Mouse (Mus musculus) induced T-regulatory cell, adult 2 months (primary cell): ENCODE measurements around the gene Plekhh2.

Experiments used
- DNase-seq: peaks from one replicate; pipeline ENCODE4 v3.0.0-alpha.2; 2012; ENCODE audit warnings: low read depth

Gene Plekhh2

GRCm38 (mm10) chr17:84644292-84645050, 132.8 kb downstream of the Plekhh2 start:
- DNase-seq: no peak

GRCm38 (mm10) chr17:84645119-84645518, 133.4 kb downstream of the Plekhh2 start:
- no peak for DNase-seq

- no peak for DNase-seq
Observed at GRCm38 (mm10) chr17:84645894-84646293, 134.2 kb downstream of the Plekhh2 start.

- DNase-seq: no peak
Observed at GRCm38 (mm10) chr17:84646477-84646876, 134.8 kb downstream of the Plekhh2 start.

- DNase-seq: no peak
Observed at GRCm38 (mm10) chr17:84647630-84648029, 135.9 kb downstream of the Plekhh2 start.

- DNase-seq: no peak
Observed at GRCm38 (mm10) chr17:84650302-84651017, 138.8 kb downstream of the Plekhh2 start.

- DNase-seq: no peak
Observed at GRCm38 (mm10) chr17:84653544-84653943, 141.8 kb downstream of the Plekhh2 start.

- no peak for DNase-seq
Observed at GRCm38 (mm10) chr17:84656205-84656604, 144.5 kb downstream of the Plekhh2 start.

GRCm38 (mm10) chr17:84656653-84657421, 145.1 kb downstream of the Plekhh2 start:
- no peak for DNase-seq

GRCm38 (mm10) chr17:84657422-84657732, 145.7 kb downstream of the Plekhh2 start:
- no peak for DNase-seq

GRCm38 (mm10) chr17:84657782-84658181, 146.1 kb downstream of the Plekhh2 start:
- no peak for DNase-seq

GRCm38 (mm10) chr17:84658195-84658594, 146.5 kb downstream of the Plekhh2 start:
- no peak for DNase-seq

- DNase-seq: no peak
Observed at GRCm38 (mm10) chr17:84658951-84659350, 147.3 kb downstream of the Plekhh2 start.

- no peak for DNase-seq
Observed at GRCm38 (mm10) chr17:84665053-84665452, 153.4 kb downstream of the Plekhh2 start.

GRCm38 (mm10) chr17:84665691-84666090, 154.0 kb downstream of the Plekhh2 start:
- DNase-seq: no peak

- no peak for DNase-seq
Observed at GRCm38 (mm10) chr17:84667848-84668247, 156.2 kb downstream of the Plekhh2 start.
